Mouse (Mus musculus) splenic B cell, adult 2 months (primary cell): ENCODE measurements at regions not wholly inside any gene's neighbourhood (a gene's known extent, or its start where the extent isn't known, plus 50 kb on each side); places are given as distances from the start of the nearest gene placed in this dataset.

Experiments used
- DNase-seq: peaks from one replicate; pipeline ENCODE4 v3.0.0-alpha.2; 2011; ENCODE audit warnings: low read depth, low spot score
- H3K27me3 ChIP-seq: 2 replicates; pipeline ENCODE4 v1.6.1; 2012; ENCODE audit warnings: mild to moderate bottlenecking, low read length, moderate library complexity, mixed read lengths; ENCODE audit not compliant: control insufficient read depth, poor library complexity, insufficient read depth, severe bottlenecking
- H3K36me3 ChIP-seq: 2 replicates; pipeline ENCODE4 v1.6.1; 2012; ENCODE audit warnings: mild to moderate bottlenecking, low read length, moderate library complexity, mixed read lengths; ENCODE audit not compliant: control insufficient read depth, poor library complexity, insufficient read depth, severe bottlenecking

- DNase-seq = no peak
- H3K27me3 ChIP-seq = no peaks in the 10 kb centered on the region
- no peaks in the 10 kb centered on the region for H3K36me3 ChIP-seq
These were observed 61.9 kb upstream of the Arhgap32 start for GRCm38 (mm10) chr9:32053886-32054615.

GRCm38 (mm10) chr9:32057427-32058115 is 58.4 kb upstream of the Arhgap32 start:
- no peaks in the 10 kb centered on the region for H3K27me3 ChIP-seq
- no peak for DNase-seq

GRCm38 (mm10) chr9:32062740-32063139 is 53.2 kb upstream of the Arhgap32 start:
- no peak for DNase-seq
- H3K36me3 ChIP-seq = no peaks in the 10 kb centered on the region

More at GRCm38 (mm10) chr9:32057427-32058115, 58.4 kb upstream of the Arhgap32 start:
- no peaks in the 10 kb centered on the region for H3K36me3 ChIP-seq

GRCm38 (mm10) chr9:32063541-32063940 is 52.4 kb upstream of the Arhgap32 start:
- H3K36me3 ChIP-seq = no peaks in the 10 kb centered on the region

More at GRCm38 (mm10) chr9:32062740-32063139, 53.2 kb upstream of the Arhgap32 start:
- no peaks in the 10 kb centered on the region for H3K27me3 ChIP-seq

GRCm38 (mm10) chr9:32064007-32064550 is 51.9 kb upstream of the Arhgap32 start:
- no peaks in the 10 kb centered on the region for H3K27me3 ChIP-seq
- no peaks in the 10 kb centered on the region for H3K36me3 ChIP-seq
- DNase-seq = no peak

More at GRCm38 (mm10) chr9:32063541-32063940, 52.4 kb upstream of the Arhgap32 start:
- H3K27me3 ChIP-seq = no peaks in the 10 kb centered on the region
- no peak for DNase-seq
